Mouse (Mus musculus): ENCODE data around the gene Pitpna. TPM values are rescaled to one million over a fixed set of nuclear protein-coding genes. Genes with fewer than 3 reads are reported as not detected.

The Pitpna gene
- total RNA-seq, 1 experiment: 40.3 TPM

GRCm38 (mm10) chr11:75655621-75656545, 68.0 kb downstream of the Pitpna start:
- Histone ChIP-seq H3K4me1 (ENCODE audit: control insufficient read depth in 2 of 2, insufficient read depth in 2 of 2, low read length in 2 of 2, poor library complexity in 1 of 2) (peaks cover 8 to 23% of the 10 kb centered on the region in 2 experiments; a peak in 3 of 4 replicates), H3K27ac (ENCODE audit: insufficient read depth, low read depth, low read length, poor library complexity, severe bottlenecking) (peak overlapping the region; percentile 42; the same call in 1 of the 2 replicates), H3K9ac (ENCODE audit: insufficient read depth, low read depth, low read length, poor library complexity, severe bottlenecking) (peak overlapping the region; percentile 82), H3K4me3 (ENCODE audit: insufficient read depth in 1 of 2, low read depth in 1 of 2, low read length in 2 of 2, poor library complexity in 1 of 2, severe bottlenecking in 1 of 2) (peak overlapping the region; percentile 82 to 85), H3K9me3 (ENCODE audit: control insufficient read depth, insufficient read depth, low read depth, low read length) (no peaks in the 10 kb centered on the region), H3K36me3 (ENCODE audit: control insufficient read depth, insufficient read depth, low read length, poor library complexity, severe bottlenecking) (peaks cover 33% of the 10 kb centered on the region)
- in situ Hi-C loops (cut with MboI; ENCODE audit: low sequenced_read_pairs in 2 of 2, unreplicated experiment in 2 of 2): no loop called here
- DNase-seq (ENCODE audit: low read depth, low spot score): no peak
- no peak for TF ChIP-seq ZC3H11A (IDR thresholded peaks at IDR 0.05; ENCODE audit: borderline replicate concordance, low read depth, low read length)
- TF ChIP-seq HCFC1 (IDR thresholded peaks at IDR 0.05; ENCODE audit: borderline replicate concordance, insufficient read depth, low read length): no peak
- no peak for TF ChIP-seq ZNF384 (IDR thresholded peaks at IDR 0.05; ENCODE audit: low read depth, low read length)
- TF ChIP-seq CHD2 (IDR thresholded peaks at IDR 0.05; ENCODE audit: low read depth, low read length): no peak
- no peak for TF ChIP-seq MAFK (IDR thresholded peaks at IDR 0.05; ENCODE audit: insufficient read depth, low read depth, low read length)

GRCm38 (mm10) chr11:75656621-75657590, 69.0 kb downstream of the Pitpna start:
- H3K4me1 ChIP-seq (ENCODE audit: control insufficient read depth in 2 of 2, insufficient read depth in 2 of 2, low read length in 2 of 2, poor library complexity in 1 of 2): peaks cover 8 to 20% of the 10 kb centered on the region in 2 experiments; a peak in 3 of 4 replicates
- no peak overlapping the region for H3K27ac ChIP-seq (ENCODE audit: insufficient read depth, low read depth, low read length, poor library complexity, severe bottlenecking)
- peak overlapping the region; percentile 82 to 85; a peak in 3 of 4 replicates for H3K4me3 ChIP-seq (ENCODE audit: insufficient read depth in 1 of 2, low read depth in 1 of 2, low read length in 2 of 2, poor library complexity in 1 of 2, severe bottlenecking in 1 of 2)
- no peaks in the 10 kb centered on the region for H3K9me3 ChIP-seq (ENCODE audit: control insufficient read depth, insufficient read depth, low read depth, low read length)
- no peak for TF ChIP-seq ZNF384 (IDR thresholded peaks at IDR 0.05; ENCODE audit: low read depth, low read length)
- TF ChIP-seq CHD2 (IDR thresholded peaks at IDR 0.05; ENCODE audit: low read depth, low read length): no peak
- TF ChIP-seq HCFC1 (IDR thresholded peaks at IDR 0.05; ENCODE audit: borderline replicate concordance, insufficient read depth, low read length): no peak
- no peak for TF ChIP-seq ZC3H11A (IDR thresholded peaks at IDR 0.05; ENCODE audit: borderline replicate concordance, low read depth, low read length)
- TF ChIP-seq MAFK (IDR thresholded peaks at IDR 0.05; ENCODE audit: insufficient read depth, low read depth, low read length): no peak
- in situ Hi-C loops (cut with MboI; ENCODE audit: low sequenced_read_pairs in 2 of 2, unreplicated experiment in 2 of 2): no loop called here
- peak overlapping the region; percentile 82; the same call in 1 of the 2 replicates for H3K9ac ChIP-seq (ENCODE audit: insufficient read depth, low read depth, low read length, poor library complexity, severe bottlenecking)
- no peak for DNase-seq (ENCODE audit: low read depth, low spot score)
- H3K36me3 ChIP-seq (ENCODE audit: control insufficient read depth, insufficient read depth, low read length, poor library complexity, severe bottlenecking): peaks cover 43% of the 10 kb centered on the region

GRCm38 (mm10) chr11:75657841-75658240, 69.9 kb downstream of the Pitpna start:
- no peak for DNase-seq (ENCODE audit: low read depth, low spot score)
- Histone ChIP-seq H3K4me3 (ENCODE audit: insufficient read depth in 1 of 2, low read depth in 1 of 2, low read length in 2 of 2, poor library complexity in 1 of 2, severe bottlenecking in 1 of 2) (no peak overlapping the region), H3K9ac (ENCODE audit: insufficient read depth, low read depth, low read length, poor library complexity, severe bottlenecking) (no peak overlapping the region), H3K36me3 (ENCODE audit: control insufficient read depth, insufficient read depth, low read length, poor library complexity, severe bottlenecking) (peaks cover 51% of the 10 kb centered on the region), H3K4me1 (ENCODE audit: control insufficient read depth in 2 of 2, insufficient read depth in 2 of 2, low read length in 2 of 2, poor library complexity in 1 of 2) (peaks cover 8 to 20% of the 10 kb centered on the region in 2 experiments; a peak in 3 of 4 replicates), H3K27ac (ENCODE audit: insufficient read depth, low read depth, low read length, poor library complexity, severe bottlenecking) (no peak overlapping the region), H3K9me3 (ENCODE audit: control insufficient read depth, insufficient read depth, low read depth, low read length) (no peaks in the 10 kb centered on the region)
- TF ChIP-seq HCFC1 (IDR thresholded peaks at IDR 0.05; ENCODE audit: borderline replicate concordance, insufficient read depth, low read length) (no peak), ZC3H11A (IDR thresholded peaks at IDR 0.05; ENCODE audit: borderline replicate concordance, low read depth, low read length) (no peak), ZNF384 (IDR thresholded peaks at IDR 0.05; ENCODE audit: low read depth, low read length) (no peak), MAFK (IDR thresholded peaks at IDR 0.05; ENCODE audit: insufficient read depth, low read depth, low read length) (no peak), CHD2 (IDR thresholded peaks at IDR 0.05; ENCODE audit: low read depth, low read length) (no peak)
- in situ Hi-C loops (cut with MboI; ENCODE audit: low sequenced_read_pairs in 2 of 2, unreplicated experiment in 2 of 2): no loop called here

- no peak for DNase-seq (ENCODE audit: low read depth, low spot score)
- Histone ChIP-seq H3K36me3 (ENCODE audit: control insufficient read depth, insufficient read depth, low read length, poor library complexity, severe bottlenecking) (peaks cover 52% of the 10 kb centered on the region), H3K9me3 (ENCODE audit: control insufficient read depth, insufficient read depth, low read depth, low read length) (no peaks in the 10 kb centered on the region), H3K27ac (ENCODE audit: insufficient read depth, low read depth, low read length, poor library complexity, severe bottlenecking) (no peak overlapping the region), H3K4me3 (ENCODE audit: insufficient read depth in 1 of 2, low read depth in 1 of 2, low read length in 2 of 2, poor library complexity in 1 of 2, severe bottlenecking in 1 of 2) (no peak overlapping the region), H3K9ac (ENCODE audit: insufficient read depth, low read depth, low read length, poor library complexity, severe bottlenecking) (no peak overlapping the region), H3K4me1 (ENCODE audit: control insufficient read depth in 2 of 2, insufficient read depth in 2 of 2, low read length in 2 of 2, poor library complexity in 1 of 2) (peaks cover 8 to 18% of the 10 kb centered on the region in 2 experiments; a peak in 3 of 4 replicates)
- no peak for TF ChIP-seq MAFK (IDR thresholded peaks at IDR 0.05; ENCODE audit: insufficient read depth, low read depth, low read length)
- no peak for TF ChIP-seq CHD2 (IDR thresholded peaks at IDR 0.05; ENCODE audit: low read depth, low read length)
- no peak for TF ChIP-seq HCFC1 (IDR thresholded peaks at IDR 0.05; ENCODE audit: borderline replicate concordance, insufficient read depth, low read length)
- in situ Hi-C loops (cut with MboI; ENCODE audit: low sequenced_read_pairs in 2 of 2, unreplicated experiment in 2 of 2): no loop called here
Measured at GRCm38 (mm10) chr11:75658311-75658710, 70.4 kb downstream of the Pitpna start.
